Mouse (Mus musculus): Measurements from ENCODE around the gene Bag6.

DNA sequence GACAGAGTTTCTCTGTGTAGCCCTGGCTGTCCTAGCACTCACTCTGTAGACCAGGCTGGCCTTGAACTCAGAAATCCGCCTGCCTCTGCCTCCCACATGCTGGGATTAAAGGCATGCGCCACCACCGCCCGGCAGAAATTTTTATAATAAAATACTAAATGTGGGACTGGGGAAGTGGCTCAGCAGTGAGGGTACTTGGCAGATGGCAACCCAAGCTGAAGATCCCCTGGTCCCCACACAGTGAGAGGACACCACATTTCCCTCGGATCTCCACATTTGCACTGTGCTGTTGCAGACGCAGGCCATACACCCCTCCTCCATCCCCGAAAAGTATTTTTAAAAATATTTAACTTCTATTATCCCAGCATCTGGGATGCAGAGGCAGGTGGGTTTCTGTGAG lies 1.5 kb upstream of the Bag6 start:
- TF ChIP-seq USF2 (conservative IDR thresholded peaks at IDR 0.05; ENCODE audit: low read depth, low read length), result no peak
- TF ChIP-seq RAD21 (IDR thresholded peaks at IDR 0.05; ENCODE audit: low read depth, low read length), result no peak
- no peak for TF ChIP-seq CTCF (conservative IDR thresholded peaks at IDR 0.05 in 1 of 2, IDR thresholded peaks at IDR 0.05 in 1 of 2; ENCODE audit: low read depth in 2 of 2, low read length in 2 of 2)
- TF ChIP-seq POLR2A (IDR thresholded peaks at IDR 0.05; ENCODE audit: low read depth, low read length), result no peak
